Mouse (Mus musculus) urinary bladder, postnatal 10 days (tissue): Measurements from ENCODE around the gene Tmem50b.
"Not testable (repeated sequence)": the region's sequence is repeated elsewhere in the genome, so short reads cannot be mapped to it uniquely, and the experiment has no call there.

Experiments used
- DNase-seq: peaks from one replicate; pipeline ENCODE4 v3.0.0; 2022; ENCODE audit warnings: low spot score

Tmem50b gene

GRCm38 (mm10) chr16:91597672-91598010, at the start of gene Tmem50b:
Tmem50b (minus strand) TSS chr16:91597800.
- peak; percentile 93 for DNase-seq

- peak; percentile 74 for DNase-seq
These were observed 49.2 kb upstream of the Tmem50b start, which contains the start of gene Gart for GRCm38 (mm10) chr16:91646681-91647419. Gart (minus strand) TSS chr16:91646952.

GRCm38 (mm10) chr16:91645995-91646602, 48.5 kb upstream of the Tmem50b start:
- no peak for DNase-seq

GRCm38 (mm10) chr16:91645420-91645819, 47.8 kb upstream of the Tmem50b start:
- not testable (repeated sequence) for DNase-seq

- DNase-seq: no peak
These were observed 47.3 kb upstream of the Tmem50b start for GRCm38 (mm10) chr16:91644901-91645300.

- DNase-seq: no peak
These were observed 42.6 kb upstream of the Tmem50b start for GRCm38 (mm10) chr16:91640171-91640570.

- no peak for DNase-seq
These were observed 42.0 kb upstream of the Tmem50b start for GRCm38 (mm10) chr16:91639636-91640035.

- DNase-seq: no peak
These were observed 41.6 kb upstream of the Tmem50b start for GRCm38 (mm10) chr16:91639161-91639560.

GRCm38 (mm10) chr16:91633641-91634040, 36.0 kb upstream of the Tmem50b start:
- DNase-seq: no peak

GRCm38 (mm10) chr16:91632940-91633339, 35.3 kb upstream of the Tmem50b start:
- no peak for DNase-seq

GRCm38 (mm10) chr16:91632439-91632838, 34.8 kb upstream of the Tmem50b start:
- DNase-seq: no peak

- DNase-seq: no peak
These were observed 33.0 kb upstream of the Tmem50b start for GRCm38 (mm10) chr16:91630584-91630983.

GRCm38 (mm10) chr16:91629749-91630148, 32.1 kb upstream of the Tmem50b start:
- no peak for DNase-seq

GRCm38 (mm10) chr16:91628673-91629072, 31.1 kb upstream of the Tmem50b start:
- no peak for DNase-seq

GRCm38 (mm10) chr16:91627831-91628230, 30.2 kb upstream of the Tmem50b start:
- DNase-seq: no peak

GRCm38 (mm10) chr16:91623074-91623473, 25.5 kb upstream of the Tmem50b start:
- DNase-seq: no peak

- no peak for DNase-seq
These were observed 23.4 kb upstream of the Tmem50b start for GRCm38 (mm10) chr16:91620991-91621390.

- no peak for DNase-seq
These were observed 22.6 kb upstream of the Tmem50b start for GRCm38 (mm10) chr16:91620185-91620584.

GRCm38 (mm10) chr16:91618511-91619501, 21.2 kb upstream of the Tmem50b start, which contains the start of gene Dnajc28:
Dnajc28 (minus strand) TSS chr16:91619026.
- DNase-seq: no peak

- DNase-seq: no peak
These were observed 17.0 kb upstream of the Tmem50b start for GRCm38 (mm10) chr16:91614552-91614951.

GRCm38 (mm10) chr16:91612525-91612924, 14.9 kb upstream of the Tmem50b start:
- no peak for DNase-seq

GRCm38 (mm10) chr16:91611248-91611647, 13.6 kb upstream of the Tmem50b start:
- no peak for DNase-seq
